Mouse (Mus musculus): Measurements from ENCODE around the gene Mtg1. TPM values are rescaled to one million over a fixed set of nuclear protein-coding genes. Genes with fewer than 3 reads are reported as not detected.

Mtg1 gene
- polyA plus RNA-seq, 1 experiment from 2014 or later = 17.9 TPM

- TF ChIP-seq EP300 (IDR thresholded peaks at IDR 0.05; ENCODE audit: low read depth) (no peak), CTCF (IDR thresholded peaks at IDR 0.05; ENCODE audit: low read depth) (no peak)
- Histone ChIP-seq H3K4me3 (ENCODE audit: low read depth, low read length) (no peak within 1 kb of the TSS), H3K4me2 (ENCODE audit: low read depth, low read length) (no peak within 1 kb of the TSS), H3K9me3 (ENCODE audit: low read length) (no peaks in the 10 kb centered on the region), H3K27me3 (ENCODE audit: insufficient read depth, low read length) (no peaks in the 10 kb centered on the region), H3K4me1 (ENCODE audit: insufficient read depth) (no peaks in the 10 kb centered on the region), H3K27ac (ENCODE audit: low read depth) (no peak within 1 kb of the TSS), H3K36me3 (replicated peaks; ENCODE audit: insufficient read depth, low read length) (no peaks in the 10 kb centered on the region), H3K9ac (replicated peaks) (no peak within 1 kb of the TSS)
- DNase-seq (no peak), ATAC-seq (no peak)
- 66% methylated on average over 7 of the region's 7 CpGs for WGBS (ENCODE audit: insufficient replicate concordance)
These were observed 27.3 kb downstream of the Mtg1 start, which contains the start of gene Olfr522 for GRCm38 (mm10) chr7:140164664-140165063. Gene Olfr522, minus strand, starts transcription at chr7:140164764.

DNA sequence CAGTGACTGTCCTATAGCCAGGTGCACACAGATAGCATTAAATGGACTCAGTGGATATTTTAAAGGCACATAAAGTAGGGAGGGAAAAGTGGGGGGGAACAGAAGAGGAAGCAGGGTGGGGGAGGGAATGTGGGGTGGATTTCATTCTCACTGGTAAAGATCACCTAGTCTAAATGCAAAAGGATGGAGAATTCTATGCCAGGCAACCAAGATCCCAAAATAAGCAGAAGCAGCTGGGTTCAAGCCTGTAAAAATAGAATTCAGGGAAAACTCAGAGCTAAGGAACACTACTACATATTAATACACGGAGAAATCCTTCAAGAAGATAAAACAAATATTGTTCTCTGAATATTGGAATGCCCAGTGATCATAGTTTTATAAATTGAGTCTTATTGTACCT lies 30.6 kb downstream of the Mtg1 start:
- H3K27ac ChIP-seq (ENCODE audit: low read depth) = no peak overlapping the region
- TF ChIP-seq EP300 (IDR thresholded peaks at IDR 0.05; ENCODE audit: low read depth) (no peak), CTCF (IDR thresholded peaks at IDR 0.05; ENCODE audit: low read depth) (no peak)
- H3K4me1 ChIP-seq (ENCODE audit: insufficient read depth) = no peaks in the 10 kb centered on the region
- H3K9me3 ChIP-seq (ENCODE audit: low read length) = no peaks in the 10 kb centered on the region
- no peaks in the 10 kb centered on the region for H3K36me3 ChIP-seq (replicated peaks; ENCODE audit: insufficient read depth, low read length)
- no peak for DNase-seq
- ATAC-seq = no peak
- H3K27me3 ChIP-seq (ENCODE audit: insufficient read depth, low read length) = no peaks in the 10 kb centered on the region
- H3K4me3 ChIP-seq (ENCODE audit: low read depth, low read length) = no peak overlapping the region
- WGBS (ENCODE audit: insufficient replicate concordance) = 64% methylated on average over 1 of the region's 1 CpGs
- H3K4me2 ChIP-seq (ENCODE audit: low read depth, low read length) = no peak overlapping the region
- no peak overlapping the region for H3K9ac ChIP-seq (replicated peaks)

- no peak for TF ChIP-seq CTCF (IDR thresholded peaks at IDR 0.05; ENCODE audit: low read depth)
- no peak for TF ChIP-seq EP300 (IDR thresholded peaks at IDR 0.05; ENCODE audit: low read depth)
These were observed 32.0 kb downstream of the Mtg1 start for GRCm38 (mm10) chr7:140169386-140169785.

DNA sequence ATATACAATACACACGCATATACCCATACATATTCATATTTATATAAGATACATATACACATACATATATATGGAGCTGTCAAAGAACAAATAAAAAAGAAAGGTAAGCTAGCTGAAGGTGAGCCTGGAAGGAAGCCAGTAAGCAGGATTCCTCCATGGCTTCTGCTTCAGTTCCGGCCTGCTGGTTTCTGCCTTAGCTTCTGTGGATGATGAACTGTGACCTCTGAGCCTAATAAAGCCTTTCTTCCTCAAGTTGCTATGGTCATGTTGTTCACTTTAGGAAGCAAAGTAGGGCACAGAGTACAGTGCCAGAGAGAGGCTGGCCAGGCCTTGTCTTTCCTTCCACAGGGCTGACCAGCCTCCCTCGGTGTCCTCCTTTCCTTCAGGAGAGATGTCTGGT lies 33.5 kb downstream of the Mtg1 start:
- TF ChIP-seq CTCF (IDR thresholded peaks at IDR 0.05; ENCODE audit: low read depth) = no peak
- 86% methylated on average over 3 of the region's 3 CpGs for WGBS (ENCODE audit: insufficient replicate concordance)
- H3K27ac ChIP-seq (ENCODE audit: low read depth) = no peak overlapping the region
- DNase-seq (no peak), ATAC-seq (no peak)
- H3K9me3 ChIP-seq (ENCODE audit: low read length) = no peaks in the 10 kb centered on the region
- no peaks in the 10 kb centered on the region for H3K27me3 ChIP-seq (ENCODE audit: insufficient read depth, low read length)
- no peaks in the 10 kb centered on the region for H3K4me1 ChIP-seq (ENCODE audit: insufficient read depth)
- no peak overlapping the region for H3K9ac ChIP-seq (replicated peaks)
- no peak overlapping the region for H3K4me2 ChIP-seq (ENCODE audit: low read depth, low read length)
- no peak overlapping the region for H3K4me3 ChIP-seq (ENCODE audit: low read depth, low read length)
- no peaks in the 10 kb centered on the region for H3K36me3 ChIP-seq (replicated peaks; ENCODE audit: insufficient read depth, low read length)

More at GRCm38 (mm10) chr7:140169386-140169785, 32.0 kb downstream of the Mtg1 start:
- no peaks in the 10 kb centered on the region for H3K4me1 ChIP-seq (ENCODE audit: insufficient read depth)
- no peak overlapping the region for H3K4me3 ChIP-seq (ENCODE audit: low read depth, low read length)
- WGBS (ENCODE audit: insufficient replicate concordance) = 69% methylated on average over 4 of the region's 4 CpGs
- no peak for ATAC-seq
- no peak overlapping the region for H3K4me2 ChIP-seq (ENCODE audit: low read depth, low read length)
- no peak overlapping the region for H3K27ac ChIP-seq (ENCODE audit: low read depth)
- no peaks in the 10 kb centered on the region for H3K36me3 ChIP-seq (replicated peaks; ENCODE audit: insufficient read depth, low read length)
- no peak overlapping the region for H3K9ac ChIP-seq (replicated peaks)
- DNase-seq = no peak
- H3K9me3 ChIP-seq (ENCODE audit: low read length) = no peaks in the 10 kb centered on the region
- H3K27me3 ChIP-seq (ENCODE audit: insufficient read depth, low read length) = no peaks in the 10 kb centered on the region

DNA sequence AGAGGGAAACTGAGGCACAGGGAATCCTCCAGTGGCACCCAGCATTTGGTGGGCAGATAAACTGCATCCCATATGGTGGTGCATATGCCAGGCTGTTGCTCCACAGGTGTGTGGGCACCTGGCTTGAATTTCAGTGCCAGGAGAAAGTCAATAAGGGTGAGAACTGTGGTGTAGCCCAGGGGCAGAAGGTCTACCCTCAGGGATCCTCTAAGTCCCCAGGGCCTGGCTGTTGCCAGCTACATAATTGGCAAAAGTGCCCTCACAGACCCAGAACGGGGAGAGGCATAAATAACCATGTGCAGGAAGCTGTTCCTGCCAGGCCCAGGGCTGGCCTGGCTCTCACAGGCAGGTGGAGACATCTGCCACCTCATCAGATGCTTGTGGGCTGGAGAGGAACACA lies 35.6 kb downstream of the Mtg1 start, which contains the start of gene Olfr523:
Gene Olfr523, plus strand, starts transcription at position 282 of the 400 bp plus-strand sequence.
- Histone ChIP-seq H3K4me2 (ENCODE audit: low read depth, low read length) (no peak within 1 kb of the TSS), H3K9me3 (ENCODE audit: low read length) (no peaks in the 10 kb centered on the region), H3K4me1 (ENCODE audit: insufficient read depth) (no peaks in the 10 kb centered on the region), H3K27me3 (ENCODE audit: insufficient read depth, low read length) (no peaks in the 10 kb centered on the region), H3K9ac (replicated peaks) (no peak within 1 kb of the TSS), H3K27ac (ENCODE audit: low read depth) (no peak within 1 kb of the TSS), H3K36me3 (replicated peaks; ENCODE audit: insufficient read depth, low read length) (no peaks in the 10 kb centered on the region), H3K4me3 (ENCODE audit: low read depth, low read length) (no peak within 1 kb of the TSS)
- ATAC-seq = no peak
- WGBS (ENCODE audit: insufficient replicate concordance) = 39% methylated on average over 1 of the region's 1 CpGs
- no peak for DNase-seq
- TF ChIP-seq EP300 (IDR thresholded peaks at IDR 0.05; ENCODE audit: low read depth) = no peak
- no peak for TF ChIP-seq CTCF (IDR thresholded peaks at IDR 0.05; ENCODE audit: low read depth)

- no peaks in the 10 kb centered on the region for H3K27me3 ChIP-seq (ENCODE audit: insufficient read depth, low read length)
- no peak overlapping the region for H3K27ac ChIP-seq (ENCODE audit: low read depth)
- H3K4me3 ChIP-seq (ENCODE audit: low read depth, low read length) = no peak overlapping the region
- no peaks in the 10 kb centered on the region for H3K4me1 ChIP-seq (ENCODE audit: insufficient read depth)
- no peak for TF ChIP-seq EP300 (IDR thresholded peaks at IDR 0.05; ENCODE audit: low read depth)
- no peak for TF ChIP-seq CTCF (IDR thresholded peaks at IDR 0.05; ENCODE audit: low read depth)
- no peaks in the 10 kb centered on the region for H3K9me3 ChIP-seq (ENCODE audit: low read length)
- DNase-seq = no peak
- no peak overlapping the region for H3K9ac ChIP-seq (replicated peaks)
- no peaks in the 10 kb centered on the region for H3K36me3 ChIP-seq (replicated peaks; ENCODE audit: insufficient read depth, low read length)
- WGBS (ENCODE audit: insufficient replicate concordance) = 93% methylated on average over 2 of the region's 2 CpGs
- no peak overlapping the region for H3K4me2 ChIP-seq (ENCODE audit: low read depth, low read length)
- ATAC-seq = no peak
These were observed 41.8 kb downstream of the Mtg1 start for GRCm38 (mm10) chr7:140179176-140179575.

- Histone ChIP-seq H3K9ac (replicated peaks) (no peak overlapping the region), H3K36me3 (replicated peaks; ENCODE audit: insufficient read depth, low read length) (no peaks in the 10 kb centered on the region), H3K27me3 (ENCODE audit: insufficient read depth, low read length) (no peaks in the 10 kb centered on the region), H3K4me3 (ENCODE audit: low read depth, low read length) (no peak overlapping the region), H3K4me2 (ENCODE audit: low read depth, low read length) (no peak overlapping the region), H3K27ac (ENCODE audit: low read depth) (no peak overlapping the region), H3K4me1 (ENCODE audit: insufficient read depth) (no peaks in the 10 kb centered on the region), H3K9me3 (ENCODE audit: low read length) (no peaks in the 10 kb centered on the region)
- DNase-seq (no peak), ATAC-seq (no peak)
- WGBS (ENCODE audit: insufficient replicate concordance) = 51% methylated on average over 2 of the region's 2 CpGs
- TF ChIP-seq CTCF (IDR thresholded peaks at IDR 0.05; ENCODE audit: low read depth) (no peak), EP300 (IDR thresholded peaks at IDR 0.05; ENCODE audit: low read depth) (no peak)
These were observed 43.3 kb downstream of the Mtg1 start for GRCm38 (mm10) chr7:140180692-140181091.
